Mouse (Mus musculus): ENCODE data around the gene Rab4a.

- TF ChIP-seq CTCF (IDR thresholded peaks at IDR 0.05; ENCODE audit: low read depth) = peak; percentile 16; the same call in 1 of the 2 replicates
- TF ChIP-seq EP300 (IDR thresholded peaks at IDR 0.05; ENCODE audit: low read depth) = no peak
Observed at GRCm38 (mm10) chr8:123800867-123801266, 4.9 kb upstream of the Rab4a start.
